In genomic region chr16:23982891-23983588, GRCm38 (mm10) we compare ENCODE assay signal across 8 mouse cellular contexts. TPM values are rescaled to one million over a fixed set of nuclear protein-coding genes. Genes with fewer than 3 reads are reported as not detected.
DNase-seq lines count a peak whose midpoint lies in the region; ATAC-seq and TF ChIP-seq lines count a peak whose summit lies in the region.

No protein-coding gene starts in this region.

- H3K4me2 ChIP-seq in liver, embryonic 13.5 days = peak overlapping the region; percentile 71
- H3K4me2 ChIP-seq in neural tube, embryonic 15.5 days = peak overlapping the region; percentile 94

- no peak overlapping the region for H3K27ac ChIP-seq in liver, embryonic 13.5 days
- H3K27ac ChIP-seq in neural tube, embryonic 15.5 days (replicated peaks) = peak overlapping the region; percentile 54
- peak overlapping the region; percentile 22; the same call in 1 of the 2 replicates for H3K27ac ChIP-seq in thymus, adult 2 months (ENCODE audit: control insufficient read depth, insufficient read depth, low read length)

- H3K4me1 ChIP-seq in erythroblast, embryonic 14.5 days (ENCODE audit: control insufficient read depth) = peaks cover 10% of the 10 kb centered on the region
- H3K4me1 ChIP-seq in liver, embryonic 13.5 days (replicated peaks) = peaks cover 52% of the 10 kb centered on the region
- peaks cover 63% of the 10 kb centered on the region for H3K4me1 ChIP-seq in neural tube, embryonic 15.5 days
- H3K4me1 ChIP-seq in thymus, adult 2 months (replicated peaks; ENCODE audit: control insufficient read depth, insufficient read depth, low read length) = peaks cover 28% of the 10 kb centered on the region

- no peak for ATAC-seq in erythroblast, adult 5-6 weeks (replicated peaks; ENCODE audit: low FRiP score, poor library complexity, severe bottlenecking)
- no peak for ATAC-seq in liver, embryonic 13.5 days (ENCODE audit: low read depth)
- ATAC-seq in neural tube, embryonic 15.5 days (ENCODE audit: low FRiP score) = peak; percentile 32

- peak overlapping the region; percentile 26; the same call in 1 of the 2 replicates for H3K9ac ChIP-seq in liver, embryonic 13.5 days
- peak overlapping the region; percentile 43 for H3K9ac ChIP-seq in neural tube, embryonic 15.5 days (replicated peaks)

- WGBS in liver, embryonic 13.5 days (ENCODE audit: insufficient replicate concordance) = 1% methylated on average over 33 of the region's 33 CpGs
- WGBS in neural tube, embryonic 15.5 days = 1% methylated on average over 33 of the region's 33 CpGs
- 3% methylated on average over 33 of the region's 33 CpGs for WGBS in thymus, adult 2 months

- peaks cover 91% of the 10 kb centered on the region for H3K27me3 ChIP-seq in erythroblast, embryonic 14.5 days (ENCODE audit: control insufficient read depth)
- H3K27me3 ChIP-seq in liver, embryonic 13.5 days = peaks cover 92% of the 10 kb centered on the region
- H3K27me3 ChIP-seq in neural tube, embryonic 15.5 days (replicated peaks) = peaks cover 29% of the 10 kb centered on the region
- no peaks in the 10 kb centered on the region for H3K27me3 ChIP-seq in thymus, adult 2 months (ENCODE audit: control insufficient read depth, insufficient read depth, low read length)

- H3K4me3 ChIP-seq in erythroblast, embryonic 14.5 days (replicated peaks) = peak overlapping the region; percentile 43
- H3K4me3 ChIP-seq in liver, embryonic 13.5 days (replicated peaks) = peak overlapping the region; percentile 45
- H3K4me3 ChIP-seq in neural tube, embryonic 15.5 days (replicated peaks) = peak overlapping the region; percentile 46
- H3K4me3 ChIP-seq in thymus, adult 2 months (ENCODE audit: control insufficient read depth, insufficient read depth, low read length) = peak overlapping the region; percentile 20

- no peak for TF ChIP-seq POLR2A in thymus, adult 2 months (IDR thresholded peaks at IDR 0.05; ENCODE audit: control insufficient read depth, extremely low read depth, insufficient read depth, low read length, poor library complexity)

- H3K9me3 ChIP-seq in erythroblast, embryonic 14.5 days (ENCODE audit: control insufficient read depth, low read length) = peaks cover 3% of the 10 kb centered on the region; the same call in 1 of the 2 replicates
- no peaks in the 10 kb centered on the region for H3K9me3 ChIP-seq in liver, embryonic 13.5 days (replicated peaks)
- H3K9me3 ChIP-seq in neural tube, embryonic 15.5 days (replicated peaks) = no peaks in the 10 kb centered on the region

- peak; percentile 82 for DNase-seq in embryo, embryonic 11 days
- peak; percentile 65 for DNase-seq in heart, adult 8-10 months (ENCODE audit: low spot score)
- peak; percentile 76 for DNase-seq in kidney, adult 9 months
- DNase-seq in liver, embryonic 13.5 days = no peak
- peak; percentile 78 for DNase-seq in thymus, adult 2 months

- no peaks in the 10 kb centered on the region for H3K36me3 ChIP-seq in erythroblast, embryonic 14.5 days (ENCODE audit: control insufficient read depth)
- no peaks in the 10 kb centered on the region for H3K36me3 ChIP-seq in liver, embryonic 13.5 days
- H3K36me3 ChIP-seq in neural tube, embryonic 15.5 days = no peaks in the 10 kb centered on the region
- peaks cover 12% of the 10 kb centered on the region; the same call in 1 of the 2 replicates for H3K36me3 ChIP-seq in thymus, adult 2 months (ENCODE audit: control insufficient read depth, insufficient read depth, low read length)

- TF ChIP-seq CTCF in thymus, adult 2 months (IDR thresholded peaks at IDR 0.05; ENCODE audit: borderline replicate concordance, control insufficient read depth, extremely low read depth, insufficient read depth, low read length, poor library complexity) = peak; percentile 40; the same call in 1 of the 2 replicates

RNA-seq across cellular contexts. Expression of gene Gm37419, which starts 5.2 kb away (rescaled TPM):
- polyA plus RNA-seq in erythroblast, embryonic 14.5 days (2012) = not detected in 2 replicates
- total RNA-seq in erythroblast, adult 5-6 weeks (2015; ENCODE audit: low replicate concordance) = not detected in 2 replicates
- not detected in 2 replicates for total RNA-seq in erythroblast, adult 5-6 weeks (2017; ENCODE audit: low replicate concordance)
- not detected for total RNA-seq in heart, adult 8-10 months (2022)
- polyA plus RNA-seq in liver, embryonic 13.5 days (2015; fragmentation: Nextera tagmentation; extraction: Ambion mirVana) = not detected in 2 replicates
- polyA plus RNA-seq in neural tube, embryonic 15.5 days (2015; fragmentation: Nextera tagmentation; extraction: Ambion mirVana) = not detected in 2 replicates
- polyA plus RNA-seq in thymus, adult 2 months (2012; rRNA removed) = not detected in 2 replicates

RNA-seq across cellular contexts. Expression of gene Bcl6, which starts 5.6 kb away (rescaled TPM):
- 0.02 and 0.04 TPM in 2 replicates for polyA plus RNA-seq in erythroblast, embryonic 14.5 days (2012)
- 5.2 and 7.9 TPM in 2 replicates for total RNA-seq in erythroblast, adult 5-6 weeks (2015; ENCODE audit: low replicate concordance)
- total RNA-seq in erythroblast, adult 5-6 weeks (2017; ENCODE audit: low replicate concordance) = 3.7 and 4.2 TPM in 2 replicates
- total RNA-seq in heart, adult 8-10 months (2022) = 10 to 100 TPM; 11.6 to 17.5 (median 14.8) TPM
- polyA plus RNA-seq in liver, embryonic 13.5 days (2015; fragmentation: Nextera tagmentation; extraction: Ambion mirVana) = 0.21 and 0.24 TPM in 2 replicates
- polyA plus RNA-seq in neural tube, embryonic 15.5 days (2015; fragmentation: Nextera tagmentation; extraction: Ambion mirVana) = 0.84 and 1.3 TPM in 2 replicates
- 103 and 116 TPM in 2 replicates for polyA plus RNA-seq in thymus, adult 2 months (2012; rRNA removed)

RNA-seq across cellular contexts. Expression of gene Rtp2, which starts 50.8 kb away (rescaled TPM):
- not detected in 2 replicates for polyA plus RNA-seq in erythroblast, embryonic 14.5 days (2012)
- total RNA-seq in erythroblast, adult 5-6 weeks (2015; ENCODE audit: low replicate concordance) = not detected in 2 replicates
- total RNA-seq in erythroblast, adult 5-6 weeks (2017; ENCODE audit: low replicate concordance) = not detected in 2 replicates
- not detected for total RNA-seq in heart, adult 8-10 months (2022)
- polyA plus RNA-seq in liver, embryonic 13.5 days (2015; fragmentation: Nextera tagmentation; extraction: Ambion mirVana) = not detected in 2 replicates
- polyA plus RNA-seq in neural tube, embryonic 15.5 days (2015; fragmentation: Nextera tagmentation; extraction: Ambion mirVana) = not detected in 2 replicates
- not detected in 2 replicates for polyA plus RNA-seq in thymus, adult 2 months (2012; rRNA removed)

Comparison
In these comparisons a context has a peak if more than half of its experiments do, and no peak if none do; other contexts are left out.
1. RNA of gene Bcl6, which starts 5.6 kb away (polyA plus RNA-seq): 103 to 116 TPM in thymus, adult 2 months; 0.84 to 1.3 TPM in neural tube, embryonic 15.5 days, 0.21 to 0.24 TPM in liver, embryonic 13.5 days and 0.02 to 0.04 TPM in erythroblast, embryonic 14.5 days; every median in the first group is over 10 times any median in the second.
2. Peak in every context shown above with its lines, with median percentiles within 50 percentile points of each other: H3K4me3 ChIP-seq.